Mouse (Mus musculus): Measurements from ENCODE around the gene Thtpa. TPM values are rescaled to one million over a fixed set of nuclear protein-coding genes. Genes with fewer than 3 reads are reported as not detected.

Gene Thtpa
- polyA plus RNA-seq, 1 experiment: 10.8 TPM

DNA sequence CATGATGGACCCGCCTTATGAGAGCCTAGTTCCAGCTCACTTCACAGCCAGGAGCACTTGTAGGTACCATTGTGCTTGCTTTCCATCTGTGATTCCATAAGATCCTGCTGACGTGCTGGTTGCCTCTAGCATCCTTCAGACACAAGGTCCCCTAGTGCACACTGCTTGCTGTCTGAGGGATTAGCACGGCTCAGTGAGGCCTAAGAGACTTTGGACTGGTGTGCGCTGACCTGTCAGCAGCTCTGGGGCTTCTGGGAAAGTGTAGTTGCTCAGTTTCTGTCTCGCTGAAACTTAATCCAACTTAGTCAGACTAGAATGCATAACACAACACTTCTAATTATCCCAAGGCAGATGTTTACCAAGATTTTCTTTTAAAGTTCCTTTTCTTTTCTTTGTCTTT is 34.7 kb upstream of the Thtpa start:
- H3K79me2 ChIP-seq (ENCODE audit: control insufficient read depth, insufficient read depth): no peaks in the 10 kb centered on the region
- H3ac ChIP-seq (ENCODE audit: control insufficient read depth, insufficient read length): no peak overlapping the region
- H3K36me3 ChIP-seq (ENCODE audit: control insufficient read depth, insufficient read depth): no peaks in the 10 kb centered on the region
- H3K4me2 ChIP-seq (ENCODE audit: low read depth): no peak overlapping the region
- H3K4me3 ChIP-seq: no peak overlapping the region
- TF ChIP-seq TCF12 (IDR thresholded peaks at IDR 0.05; ENCODE audit: insufficient read depth, poor library complexity, severe bottlenecking) (no peak), SRF (IDR thresholded peaks at IDR 0.05; ENCODE audit: control insufficient read depth, insufficient read length, low read depth) (no peak), POLR2AphosphoS2 (IDR thresholded peaks at IDR 0.05; ENCODE audit: insufficient read length, low read depth) (no peak), USF1 (IDR thresholded peaks at IDR 0.05; ENCODE audit: low read depth) (no peak), MAX (IDR thresholded peaks at IDR 0.05; ENCODE audit: low read depth) (no peak), POLR2A (IDR thresholded peaks at IDR 0.05; ENCODE audit: insufficient read length, low read depth) (no peak), REST (IDR thresholded peaks at IDR 0.05; ENCODE audit: insufficient read depth, insufficient read length) (no peak), CEBPB (IDR thresholded peaks at IDR 0.05; ENCODE audit: insufficient read depth, poor library complexity, severe bottlenecking) (no peak)
- H3K27me3 ChIP-seq (ENCODE audit: control insufficient read depth, insufficient read depth, insufficient read length): no peaks in the 10 kb centered on the region

DNA sequence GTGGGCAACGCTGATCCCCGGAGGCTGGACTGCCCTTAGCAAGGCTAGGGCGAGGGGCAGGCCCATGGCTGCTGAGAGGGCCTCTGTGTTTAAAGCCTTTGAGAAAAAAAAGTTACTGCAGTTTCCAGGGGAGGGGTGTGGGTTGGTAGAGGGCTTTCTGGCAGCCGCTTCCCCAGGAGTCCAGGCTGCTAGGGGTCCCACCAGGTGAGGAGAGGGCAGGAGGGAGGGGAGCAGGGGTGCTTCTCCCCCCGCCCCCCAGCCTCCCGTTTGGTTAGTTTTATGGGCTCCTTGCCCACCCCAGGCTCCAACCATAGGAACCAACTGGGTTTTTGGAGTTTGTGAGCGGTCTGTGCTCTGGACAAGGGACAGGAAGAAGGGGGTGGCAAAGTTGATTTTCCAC is 32.7 kb upstream of the Thtpa start:
- Histone ChIP-seq H3K79me2 (ENCODE audit: control insufficient read depth, insufficient read depth) (no peaks in the 10 kb centered on the region), H3K27me3 (ENCODE audit: control insufficient read depth, insufficient read depth, insufficient read length) (no peaks in the 10 kb centered on the region), H3K4me3 (no peak overlapping the region), H3K36me3 (ENCODE audit: control insufficient read depth, insufficient read depth) (no peaks in the 10 kb centered on the region), H3ac (ENCODE audit: control insufficient read depth, insufficient read length) (no peak overlapping the region), H3K4me2 (ENCODE audit: low read depth) (peak overlapping the region; percentile 50)
- TF ChIP-seq MYOG (IDR thresholded peaks at IDR 0.05; ENCODE audit: control insufficient read depth in 1 of 3, insufficient read depth in 1 of 3, insufficient read length in 2 of 3, low read depth in 2 of 3) (no peak), REST (IDR thresholded peaks at IDR 0.05; ENCODE audit: insufficient read depth, insufficient read length) (no peak)

- Histone ChIP-seq H3K4me3 (no peak overlapping the region), H3K79me2 (ENCODE audit: control insufficient read depth, insufficient read depth) (no peaks in the 10 kb centered on the region), H3K27me3 (ENCODE audit: control insufficient read depth, insufficient read depth, insufficient read length) (no peaks in the 10 kb centered on the region), H3K36me3 (ENCODE audit: control insufficient read depth, insufficient read depth) (no peaks in the 10 kb centered on the region), H3K4me2 (ENCODE audit: low read depth) (peak overlapping the region; percentile 50), H3ac (ENCODE audit: control insufficient read depth, insufficient read length) (no peak overlapping the region)
- TF ChIP-seq MYOD1 (IDR thresholded peaks at IDR 0.05; ENCODE audit: control insufficient read depth in 1 of 3, insufficient read length in 2 of 3, low read depth in 2 of 3): no peak
- TF ChIP-seq POLR2AphosphoS2 (IDR thresholded peaks at IDR 0.05; ENCODE audit: insufficient read length, low read depth): no peak
- TF ChIP-seq MAX (IDR thresholded peaks at IDR 0.05; ENCODE audit: low read depth): no peak
Measured at GRCm38 (mm10) chr14:55062626-55063025, 32.0 kb upstream of the Thtpa start.

DNA sequence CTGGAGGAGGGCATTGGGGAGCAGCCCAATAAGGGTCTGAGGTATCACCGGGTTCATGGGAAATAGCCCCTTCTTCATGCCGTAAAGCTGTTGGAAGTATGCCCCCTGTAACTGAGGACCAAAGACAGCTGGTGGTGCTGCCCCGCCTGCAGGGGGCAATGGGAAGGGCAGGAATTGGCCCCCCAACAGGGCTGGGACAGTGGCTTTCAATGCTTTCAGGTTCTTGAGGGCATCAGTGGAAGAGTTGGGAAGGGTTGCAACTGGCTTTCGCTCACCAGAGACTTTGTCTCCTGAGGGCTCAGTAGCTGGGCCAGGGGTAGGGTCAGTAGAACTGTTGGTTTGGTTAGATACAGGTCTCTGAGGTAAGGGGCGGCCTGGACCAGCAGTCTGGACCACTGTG is 31.5 kb upstream of the Thtpa start:
- no peak overlapping the region for H3K4me3 ChIP-seq
- no peak overlapping the region for H3ac ChIP-seq (ENCODE audit: control insufficient read depth, insufficient read length)
- TF ChIP-seq MYOG (IDR thresholded peaks at IDR 0.05; ENCODE audit: control insufficient read depth in 1 of 3, insufficient read depth in 1 of 3, insufficient read length in 2 of 3, low read depth in 2 of 3) (no peak), CEBPB (IDR thresholded peaks at IDR 0.05; ENCODE audit: insufficient read depth, poor library complexity, severe bottlenecking) (no peak), POLR2AphosphoS2 (IDR thresholded peaks at IDR 0.05; ENCODE audit: insufficient read length, low read depth) (no peak), SRF (IDR thresholded peaks at IDR 0.05; ENCODE audit: control insufficient read depth, insufficient read length, low read depth) (no peak), MAX (IDR thresholded peaks at IDR 0.05; ENCODE audit: low read depth) (no peak), TCF12 (IDR thresholded peaks at IDR 0.05; ENCODE audit: insufficient read depth, poor library complexity, severe bottlenecking) (no peak), POLR2A (IDR thresholded peaks at IDR 0.05; ENCODE audit: insufficient read length, low read depth) (no peak), REST (IDR thresholded peaks at IDR 0.05; ENCODE audit: insufficient read depth, insufficient read length) (no peak), MYOD1 (IDR thresholded peaks at IDR 0.05; ENCODE audit: control insufficient read depth in 1 of 3, insufficient read length in 2 of 3, low read depth in 2 of 3) (no peak), USF1 (IDR thresholded peaks at IDR 0.05; ENCODE audit: low read depth) (no peak), TCF3 (IDR thresholded peaks at IDR 0.05; ENCODE audit: insufficient read length, low read depth) (no peak), E2F4 (IDR thresholded peaks at IDR 0.05; ENCODE audit: insufficient read depth) (no peak)
- H3K27me3 ChIP-seq (ENCODE audit: control insufficient read depth, insufficient read depth, insufficient read length): no peaks in the 10 kb centered on the region
- no peak overlapping the region for H3K4me2 ChIP-seq (ENCODE audit: low read depth)
- H3K79me2 ChIP-seq (ENCODE audit: control insufficient read depth, insufficient read depth): no peaks in the 10 kb centered on the region
- H3K36me3 ChIP-seq (ENCODE audit: control insufficient read depth, insufficient read depth): no peaks in the 10 kb centered on the region

GRCm38 (mm10) chr14:55063581-55064381 is 30.8 kb upstream of the Thtpa start:
- no peak for TF ChIP-seq MYOD1 (IDR thresholded peaks at IDR 0.05; ENCODE audit: control insufficient read depth in 1 of 3, insufficient read length in 2 of 3, low read depth in 2 of 3)
- no peak for TF ChIP-seq SRF (IDR thresholded peaks at IDR 0.05; ENCODE audit: control insufficient read depth, insufficient read length, low read depth)
- TF ChIP-seq POLR2A (IDR thresholded peaks at IDR 0.05; ENCODE audit: insufficient read length, low read depth): no peak
- no peak for TF ChIP-seq MYOG (IDR thresholded peaks at IDR 0.05; ENCODE audit: control insufficient read depth in 1 of 3, insufficient read depth in 1 of 3, insufficient read length in 2 of 3, low read depth in 2 of 3)
- TF ChIP-seq TCF3 (IDR thresholded peaks at IDR 0.05; ENCODE audit: insufficient read length, low read depth): no peak
- no peak for TF ChIP-seq MAX (IDR thresholded peaks at IDR 0.05; ENCODE audit: low read depth)
- no peak for TF ChIP-seq CEBPB (IDR thresholded peaks at IDR 0.05; ENCODE audit: insufficient read depth, poor library complexity, severe bottlenecking)
- no peak for TF ChIP-seq TCF12 (IDR thresholded peaks at IDR 0.05; ENCODE audit: insufficient read depth, poor library complexity, severe bottlenecking)
- TF ChIP-seq POLR2AphosphoS2 (IDR thresholded peaks at IDR 0.05; ENCODE audit: insufficient read length, low read depth): no peak
- TF ChIP-seq USF1 (IDR thresholded peaks at IDR 0.05; ENCODE audit: low read depth): no peak
- no peak for TF ChIP-seq REST (IDR thresholded peaks at IDR 0.05; ENCODE audit: insufficient read depth, insufficient read length)
- no peak for TF ChIP-seq E2F4 (IDR thresholded peaks at IDR 0.05; ENCODE audit: insufficient read depth)
- no peaks in the 10 kb centered on the region for H3K36me3 ChIP-seq (ENCODE audit: control insufficient read depth, insufficient read depth)
- H3K4me3 ChIP-seq: no peak overlapping the region
- H3K27me3 ChIP-seq (ENCODE audit: control insufficient read depth, insufficient read depth, insufficient read length): no peaks in the 10 kb centered on the region
- no peak overlapping the region for H3ac ChIP-seq (ENCODE audit: control insufficient read depth, insufficient read length)
- no peaks in the 10 kb centered on the region for H3K79me2 ChIP-seq (ENCODE audit: control insufficient read depth, insufficient read depth)
- no peak overlapping the region for H3K4me2 ChIP-seq (ENCODE audit: low read depth)

Data from myocyte (in vitro differentiated cells).